Mouse (Mus musculus): ENCODE measurements around the gene Slc22a23. TPM values are rescaled to one million over a fixed set of nuclear protein-coding genes. Genes with fewer than 3 reads are reported as not detected.

Slc22a23 gene
- total RNA-seq, 2 experiments from 2014 or later, result 8.5 to 10.2 TPM

DNA sequence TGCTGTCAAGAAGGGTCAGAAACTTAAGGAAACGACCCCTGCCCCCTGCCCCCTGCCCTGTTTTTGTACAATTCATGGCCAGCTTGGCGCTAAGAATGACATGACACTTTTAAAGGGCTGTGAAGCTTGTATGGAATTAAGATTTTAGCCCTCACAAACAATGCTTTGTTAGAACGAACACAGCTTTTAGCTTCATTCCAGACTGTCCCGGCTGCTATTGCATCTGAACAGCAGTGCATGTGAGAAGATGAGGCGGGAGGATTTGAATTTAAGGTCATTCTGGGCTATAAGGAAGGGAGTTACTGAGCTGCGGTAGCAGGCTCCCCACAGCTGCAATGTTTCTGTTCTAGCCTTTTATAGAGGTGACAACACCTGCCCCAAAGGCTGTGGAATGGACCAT lies 96.9 kb downstream of the Slc22a23 start:
- DNase-seq, result no peak
- intact Hi-C loops (cut with DNase I), result no loop called here

DNA sequence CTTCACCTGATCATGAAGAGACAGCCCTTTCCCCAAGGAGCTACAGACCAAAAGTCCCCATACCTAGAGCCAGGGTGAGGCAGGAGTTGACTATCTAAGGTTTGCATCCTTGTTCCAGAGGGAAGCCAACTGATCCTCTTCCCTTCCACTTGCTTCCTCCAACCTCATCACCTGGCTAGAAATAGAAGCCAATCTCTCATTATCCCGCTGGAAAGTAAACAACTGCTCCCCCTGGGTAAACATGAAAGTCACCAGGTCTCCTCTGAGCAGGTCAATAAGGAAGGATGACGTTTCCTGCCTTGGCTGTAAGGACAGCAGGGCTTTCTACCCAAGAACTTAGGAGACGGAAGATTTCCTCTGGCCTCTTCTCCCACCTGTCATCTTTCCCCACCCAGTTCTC lies 98.2 kb downstream of the Slc22a23 start:
- no peak for DNase-seq
- intact Hi-C loops (cut with DNase I), result no loop called here

DNA sequence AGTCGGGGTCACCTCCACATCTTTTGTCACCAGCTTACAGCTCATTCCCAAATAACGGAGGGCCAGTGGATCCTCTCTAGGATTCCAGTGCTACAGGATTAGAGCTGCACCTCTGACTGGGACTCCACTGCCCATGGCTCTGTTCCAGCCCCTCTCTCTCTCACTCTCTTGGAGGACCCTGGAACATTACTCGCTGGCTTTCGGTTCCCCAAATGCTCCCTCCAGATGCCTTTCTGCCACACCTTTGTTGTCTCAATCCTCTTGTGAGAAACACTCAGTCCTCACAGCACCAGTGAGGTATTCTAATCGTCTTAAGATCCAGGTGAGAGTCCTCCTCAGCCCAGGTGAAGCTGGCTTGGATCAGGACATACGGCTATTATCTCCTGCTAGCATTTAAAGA lies 99.8 kb downstream of the Slc22a23 start:
- DNase-seq, result no peak
- intact Hi-C loops (cut with DNase I), result no loop called here

DNA sequence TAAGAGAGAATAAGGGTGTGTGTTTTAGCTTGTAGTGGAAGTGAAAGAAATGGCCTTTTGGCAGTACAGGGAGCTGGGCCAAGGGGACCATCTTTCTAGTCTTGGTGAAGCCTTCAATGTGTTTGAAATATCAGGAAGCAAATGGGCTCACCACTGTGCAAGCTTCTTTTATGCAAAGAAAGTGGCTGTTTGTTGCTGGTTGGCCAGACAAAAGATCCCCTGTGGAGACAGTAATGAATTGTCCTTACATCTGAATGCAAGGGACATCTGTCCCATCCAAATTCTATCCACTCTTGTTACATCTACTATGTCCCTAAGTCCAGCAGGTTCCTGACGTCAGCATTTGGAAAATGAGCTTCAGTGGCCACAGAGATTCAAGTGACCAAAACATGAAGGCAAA lies 100.8 kb downstream of the Slc22a23 start:
- intact Hi-C loops (cut with DNase I), result no loop called here

DNA sequence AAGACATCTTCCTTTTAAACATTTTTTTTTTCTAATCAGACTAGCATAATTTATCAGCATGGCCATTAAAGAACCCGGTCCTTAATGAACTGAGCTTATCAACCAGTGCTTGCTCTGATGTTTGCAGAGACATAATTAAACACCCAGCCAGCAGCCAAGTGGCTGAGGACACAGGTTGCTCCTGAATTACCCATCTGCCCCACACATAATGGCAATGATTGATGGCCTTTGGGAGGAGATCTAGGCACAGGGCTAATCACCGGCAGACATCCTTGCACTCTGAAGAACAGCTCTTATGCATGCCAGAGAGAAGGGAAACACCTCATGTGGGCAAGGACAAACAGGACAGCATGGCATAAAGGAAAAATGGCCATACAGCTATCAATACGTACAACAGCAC lies 102.8 kb downstream of the Slc22a23 start:
- intact Hi-C loops (cut with DNase I), result no loop called here
- DNase-seq, result no peak

More for the DNA sequence above, 100.8 kb downstream of the Slc22a23 start:
- DNase-seq, result no peak

DNA sequence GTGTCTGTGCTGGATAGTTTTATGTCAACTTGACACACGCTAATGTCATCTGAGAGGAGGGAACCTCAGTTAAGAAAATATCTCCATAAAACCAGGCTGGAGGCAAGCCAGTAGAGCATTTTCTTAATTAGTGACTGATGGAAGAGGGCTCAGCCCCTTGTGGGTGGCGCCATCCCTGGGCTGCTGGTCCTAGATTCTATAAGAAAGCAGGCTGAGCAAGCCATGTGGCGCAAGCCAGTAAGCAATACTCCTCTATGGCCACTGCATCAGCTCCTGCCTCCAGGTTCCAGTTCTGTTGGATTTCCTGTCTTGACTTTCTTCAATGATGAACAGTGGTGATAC lies 104.9 kb downstream of the Slc22a23 start:
- intact Hi-C loops (cut with DNase I), result no loop called here
- DNase-seq, result no peak

DNA sequence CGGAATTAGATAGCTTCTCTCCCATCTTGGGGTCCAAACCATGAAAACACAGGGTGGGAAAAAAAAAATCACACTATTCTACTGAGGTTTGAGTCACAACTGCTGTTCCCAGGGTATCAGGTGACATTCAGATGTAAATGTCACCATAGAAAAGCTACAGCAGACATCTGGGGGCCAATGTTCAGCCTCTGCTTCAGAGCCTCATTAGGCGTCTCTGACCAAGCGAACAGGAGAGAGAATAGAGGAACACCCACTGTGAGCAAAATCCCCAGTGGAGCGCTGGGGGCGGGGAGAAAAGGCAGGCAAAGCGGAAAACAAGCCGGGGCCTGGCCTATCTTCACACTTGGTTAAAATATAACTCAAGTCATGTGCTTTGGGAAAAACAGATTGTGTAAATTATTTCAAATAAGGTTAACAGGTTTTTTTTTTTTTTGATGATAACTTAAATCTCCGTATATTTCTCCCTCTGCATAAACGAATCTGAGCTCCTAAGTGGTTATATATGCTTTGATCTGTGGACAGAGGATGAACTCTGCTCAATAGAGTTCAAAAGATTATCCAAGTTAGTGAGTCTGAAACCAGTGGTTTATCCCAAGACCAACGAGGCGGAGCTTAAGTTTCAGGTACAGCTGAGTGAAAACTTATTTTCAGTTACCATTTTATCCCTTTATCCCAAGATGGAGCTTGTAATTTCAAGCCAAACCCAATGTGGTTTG lies 105.5 kb downstream of the Slc22a23 start:
- DNase-seq, result no peak

DNA sequence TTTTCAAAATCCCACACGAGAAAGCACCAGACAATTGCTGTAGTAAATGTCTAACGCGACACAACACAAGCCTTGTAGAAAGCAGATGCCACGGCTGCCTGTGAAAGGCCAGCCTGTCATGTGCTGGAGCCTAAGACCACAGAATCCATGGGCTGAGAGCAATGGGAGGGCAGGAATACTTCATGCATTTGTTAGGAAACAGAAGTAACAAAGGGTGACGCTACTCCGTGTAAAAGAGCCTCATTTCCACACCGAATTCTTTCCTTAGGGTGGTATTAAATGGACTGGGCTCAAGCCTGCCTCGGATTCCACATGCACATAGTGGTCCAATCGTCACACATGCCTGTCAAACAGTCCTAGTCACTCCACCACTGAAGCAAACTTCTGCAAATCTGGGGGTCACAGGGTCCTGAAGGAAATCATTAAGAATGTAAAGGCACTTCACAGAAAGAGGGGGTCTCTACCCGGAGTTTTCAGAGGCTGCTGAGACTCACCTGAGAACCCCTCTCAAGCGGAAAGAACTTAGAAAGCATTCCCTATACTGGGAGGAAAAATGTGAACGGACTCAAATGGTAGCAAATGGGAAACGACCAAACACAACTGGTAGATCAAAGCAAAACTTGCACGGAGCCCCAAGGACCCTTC lies 106.2 kb downstream of the Slc22a23 start:
- no peak for DNase-seq
- intact Hi-C loops (cut with DNase I), result no loop called here

More for the DNA sequence above, 105.5 kb downstream of the Slc22a23 start:
- intact Hi-C loops (cut with DNase I), result no loop called here

DNA sequence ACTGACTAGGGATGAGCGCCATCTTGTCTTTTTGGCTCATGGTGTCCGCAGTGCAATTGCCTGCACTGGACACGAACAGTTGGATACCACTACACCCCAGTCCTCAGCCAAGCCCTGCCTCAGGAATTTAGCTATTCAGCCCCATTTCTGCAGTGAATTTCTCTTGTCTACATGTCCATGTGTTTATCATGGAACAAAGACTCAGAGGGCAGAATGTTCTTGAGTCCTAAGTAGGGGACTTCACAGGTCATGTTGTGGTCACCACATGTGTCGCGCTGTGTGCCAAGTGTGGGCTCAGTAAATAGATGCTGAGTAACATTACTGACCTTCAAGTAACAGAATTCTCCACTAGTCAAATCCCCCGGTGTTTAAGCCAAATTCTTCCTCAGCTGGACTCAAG lies 109.9 kb downstream of the Slc22a23 start:
- no peak for DNase-seq
- intact Hi-C loops (cut with DNase I), result no loop called here

DNA sequence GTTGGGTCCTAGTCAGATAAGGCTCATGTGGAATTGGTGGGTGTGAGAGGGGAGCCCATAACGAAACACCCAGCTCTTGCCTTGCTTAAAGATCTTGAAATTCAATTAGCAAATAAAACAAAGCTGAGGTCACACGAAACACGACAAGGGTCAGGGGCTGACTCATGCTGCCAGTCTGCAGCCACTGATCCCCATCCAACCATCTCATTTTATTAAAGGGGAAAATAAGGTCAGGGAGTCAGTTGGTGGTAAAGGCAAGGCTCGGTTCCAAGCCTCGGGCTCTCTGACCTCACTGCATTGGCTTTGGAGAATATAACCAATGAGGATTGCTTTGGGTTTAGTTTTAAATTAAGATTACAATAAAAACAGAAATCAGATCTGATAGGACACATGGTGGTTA lies 110.5 kb downstream of the Slc22a23 start:
- no peak for DNase-seq
- intact Hi-C loops (cut with DNase I), result no loop called here

DNA sequence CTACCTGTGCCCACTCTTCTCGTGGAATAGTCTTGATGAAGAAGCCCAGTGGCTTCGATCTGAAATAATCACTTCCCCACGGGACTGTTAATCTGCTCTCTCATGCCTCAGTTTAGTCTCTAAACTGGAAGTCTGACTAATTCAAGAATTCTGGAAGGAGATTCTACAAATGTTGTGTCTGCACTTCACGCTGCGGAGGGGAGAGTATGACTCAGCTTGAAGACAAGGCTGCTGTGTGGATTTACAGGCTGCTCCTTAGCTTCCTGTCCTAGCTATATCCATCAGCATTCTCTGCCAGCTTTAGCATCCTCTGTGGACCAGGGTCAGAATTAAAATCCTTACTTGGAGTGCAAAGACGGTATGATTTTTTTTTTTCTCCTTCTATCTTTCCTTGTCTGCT lies 112.0 kb downstream of the Slc22a23 start:
- intact Hi-C loops (cut with DNase I), result no loop called here
- DNase-seq, result no peak

DNA sequence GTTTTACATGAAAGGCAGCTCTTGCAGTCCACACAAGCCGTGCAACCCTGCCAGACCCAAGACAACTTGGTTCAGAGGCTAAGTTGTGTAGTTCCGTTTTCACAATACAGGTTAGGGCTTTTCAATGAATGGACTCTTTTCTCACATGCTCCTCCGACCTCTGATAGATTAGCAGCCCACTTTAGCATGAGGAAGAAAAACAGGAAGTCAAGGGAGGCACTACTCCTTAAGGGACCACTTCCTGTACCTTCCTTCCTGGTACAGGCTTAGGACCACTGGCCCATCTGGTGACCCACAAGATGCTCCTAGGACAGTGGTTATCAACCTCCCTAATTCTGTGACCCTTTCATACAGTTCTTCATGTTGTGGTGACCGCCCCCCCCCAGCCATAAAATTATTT lies 116.1 kb downstream of the Slc22a23 start:
- intact Hi-C loops (cut with DNase I), result no loop called here
- DNase-seq, result no peak

DNA sequence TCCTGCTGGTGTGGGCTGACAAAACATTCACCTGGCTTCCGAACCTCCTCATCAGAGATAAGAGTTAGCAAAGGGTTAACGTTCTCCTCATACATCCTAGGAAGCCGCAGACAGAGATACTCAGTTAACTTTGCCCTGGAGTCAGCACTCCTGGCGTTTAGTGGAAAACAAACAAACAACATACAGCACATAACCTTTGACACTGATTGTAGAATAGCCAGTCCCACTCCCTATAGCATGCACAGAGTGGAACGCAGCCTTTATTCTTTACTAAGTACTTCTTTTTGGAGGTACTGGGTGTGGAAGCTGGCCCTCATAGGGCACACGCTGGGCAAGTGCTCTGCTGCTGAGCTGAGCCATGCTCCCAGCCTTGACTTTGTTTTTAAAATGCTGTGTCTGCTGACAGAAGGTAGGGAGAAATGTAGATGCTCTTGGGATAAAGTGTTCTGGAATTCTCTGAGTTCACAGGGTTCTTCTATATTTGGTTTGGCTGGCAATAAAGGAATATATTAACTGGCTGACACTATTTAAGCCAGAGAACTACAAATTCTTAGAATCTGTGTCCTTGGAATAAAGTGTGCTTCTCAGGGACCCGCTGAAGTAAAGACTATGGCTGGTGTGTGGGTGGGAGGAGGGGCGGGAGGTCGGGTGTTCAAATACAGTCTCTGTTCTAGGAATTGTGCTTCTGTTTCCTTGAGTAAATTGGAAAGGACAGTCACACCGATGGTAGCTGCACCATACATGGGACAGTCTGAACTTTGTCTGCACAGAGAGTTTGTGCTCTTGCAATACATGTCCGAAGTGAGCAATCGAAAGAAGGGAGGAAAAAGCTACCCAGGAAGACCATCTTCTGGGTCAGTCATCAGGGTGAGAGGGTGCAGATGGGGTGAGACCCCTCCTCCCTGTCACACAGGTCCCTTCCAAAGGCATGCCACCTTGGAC lies 117.0 kb downstream of the Slc22a23 start:
- DNase-seq, result no peak
- intact Hi-C loops (cut with DNase I), result no loop called here

DNA sequence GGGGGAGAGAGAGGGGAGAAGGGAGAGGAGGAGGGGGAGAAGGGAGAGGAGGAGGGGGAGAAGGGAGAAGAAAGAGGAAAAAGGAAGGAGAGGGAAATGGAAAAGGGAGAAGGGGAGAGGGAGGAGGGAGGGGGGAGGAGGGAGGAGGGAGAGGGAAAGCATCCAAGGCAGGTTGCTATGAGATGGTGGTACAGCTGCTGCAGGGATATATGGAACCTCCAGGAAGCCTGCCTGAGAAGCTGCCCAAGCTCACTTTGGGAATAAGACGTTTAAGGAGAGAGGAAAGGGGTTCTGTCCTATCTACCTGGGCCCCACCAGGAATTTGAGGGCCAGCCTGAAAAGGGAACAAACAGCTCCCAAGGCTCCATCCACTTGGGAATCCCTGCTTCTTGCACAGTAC lies 118.0 kb downstream of the Slc22a23 start:
- intact Hi-C loops (cut with DNase I), result no loop called here
- no peak for DNase-seq

DNA sequence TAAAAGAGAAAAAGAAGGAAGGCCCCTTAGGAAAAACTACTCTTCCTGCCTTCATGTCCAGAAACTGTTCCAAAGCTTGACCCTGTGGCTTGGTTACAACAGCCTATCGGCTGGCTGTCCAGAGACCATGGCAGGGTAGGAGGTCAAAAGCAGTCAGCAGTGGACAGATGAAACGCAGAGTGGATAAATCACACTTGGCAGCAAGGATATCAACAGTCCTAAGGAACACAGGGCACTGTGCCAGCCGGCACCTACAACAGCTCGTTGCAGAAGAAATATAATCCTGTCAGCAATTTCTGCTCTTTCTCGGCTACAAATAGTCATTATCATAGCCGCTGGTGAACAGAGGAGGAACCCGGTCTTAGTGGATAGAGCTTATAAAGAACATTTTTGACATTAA lies 122.0 kb downstream of the Slc22a23 start:
- no peak for DNase-seq
- intact Hi-C loops (cut with DNase I), result no loop called here

DNA sequence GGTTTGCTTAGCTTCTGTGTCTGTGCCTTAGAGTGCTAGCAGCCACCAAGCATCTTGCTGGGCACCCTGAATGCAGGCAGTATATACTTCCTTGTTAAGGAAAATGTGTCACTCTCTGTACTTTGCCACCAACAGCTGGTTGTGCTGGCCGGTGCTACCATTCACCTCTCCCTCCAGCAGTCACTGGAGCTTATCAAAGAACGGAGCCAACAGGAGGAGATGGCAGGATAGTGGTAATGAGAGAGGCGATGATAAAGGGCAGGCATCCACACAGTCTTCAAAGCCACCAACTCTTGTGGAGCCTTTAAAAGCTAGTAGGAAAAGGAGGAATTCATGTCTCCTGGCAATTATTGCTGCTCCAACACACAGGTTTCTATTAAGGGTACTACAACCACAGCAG lies 125.3 kb downstream of the Slc22a23 start:
- no peak for DNase-seq
- intact Hi-C loops (cut with DNase I), result no loop called here

DNA sequence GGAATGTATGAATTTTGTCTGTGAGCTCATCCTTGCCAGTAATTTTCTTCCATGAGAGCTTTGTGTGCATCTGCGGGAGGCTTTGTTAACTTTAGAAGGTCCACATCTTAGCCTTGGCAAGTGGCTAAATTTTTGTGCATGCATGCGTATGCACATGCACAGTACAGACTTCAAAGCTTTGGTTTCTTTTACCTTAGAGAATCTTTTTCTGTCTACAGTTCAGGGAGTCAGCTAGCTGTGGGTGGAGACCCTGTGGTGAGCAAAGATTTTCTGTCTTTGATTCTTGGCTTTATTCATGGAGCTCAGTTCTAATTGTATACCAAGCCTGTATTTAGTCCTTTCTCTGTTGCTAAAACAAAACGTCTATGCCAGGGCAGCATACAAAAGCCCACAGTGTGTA lies 126.2 kb downstream of the Slc22a23 start:
- DNase-seq, result no peak
- intact Hi-C loops (cut with DNase I), result no loop called here

DNA sequence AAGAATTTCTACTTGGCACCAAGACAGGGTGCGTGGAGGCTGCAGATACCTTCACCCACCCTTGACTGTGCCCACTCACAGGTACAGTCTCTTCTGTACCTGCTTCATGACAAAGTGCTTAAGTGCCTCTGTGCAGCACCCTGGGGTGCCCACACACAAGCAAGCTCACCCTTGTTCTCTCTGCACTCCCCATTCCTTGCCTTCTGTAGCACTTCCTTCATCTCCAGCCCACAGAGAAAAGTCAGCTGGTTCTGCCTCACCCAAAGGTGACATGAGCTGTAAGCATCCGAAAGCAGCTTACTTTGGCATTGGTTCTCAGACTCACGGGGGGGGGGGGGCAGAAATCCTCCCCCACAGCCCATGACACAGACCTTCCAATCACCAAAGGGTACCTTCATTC lies 130.1 kb downstream of the Slc22a23 start:
- no peak for DNase-seq
- intact Hi-C loops (cut with DNase I), result no loop called here

DNA sequence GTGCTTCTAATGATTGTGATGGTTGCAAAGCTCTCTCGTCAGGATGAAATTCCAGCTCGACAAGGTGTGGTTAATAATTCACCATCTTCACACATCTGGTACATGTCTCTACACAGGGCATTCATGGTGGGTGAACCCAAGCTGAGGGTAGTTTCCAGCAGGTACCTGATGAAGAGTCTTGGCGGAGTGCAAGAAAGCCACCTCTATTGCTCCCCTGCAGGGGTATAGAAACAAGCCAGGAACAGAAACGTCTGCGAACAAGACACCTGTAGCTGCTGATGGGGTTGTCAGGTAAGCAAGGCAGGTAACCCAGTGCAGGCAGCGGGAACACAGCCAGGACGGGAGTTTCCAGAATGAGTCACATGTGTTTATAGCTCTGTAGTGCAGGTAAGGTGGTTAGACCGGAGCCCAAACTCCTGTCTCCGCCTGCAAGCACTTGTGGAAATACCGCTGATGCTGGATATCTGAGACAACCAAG lies 132.2 kb downstream of the Slc22a23 start:
- DNase-seq, result no peak
- intact Hi-C loops (cut with DNase I), result no loop called here

DNA sequence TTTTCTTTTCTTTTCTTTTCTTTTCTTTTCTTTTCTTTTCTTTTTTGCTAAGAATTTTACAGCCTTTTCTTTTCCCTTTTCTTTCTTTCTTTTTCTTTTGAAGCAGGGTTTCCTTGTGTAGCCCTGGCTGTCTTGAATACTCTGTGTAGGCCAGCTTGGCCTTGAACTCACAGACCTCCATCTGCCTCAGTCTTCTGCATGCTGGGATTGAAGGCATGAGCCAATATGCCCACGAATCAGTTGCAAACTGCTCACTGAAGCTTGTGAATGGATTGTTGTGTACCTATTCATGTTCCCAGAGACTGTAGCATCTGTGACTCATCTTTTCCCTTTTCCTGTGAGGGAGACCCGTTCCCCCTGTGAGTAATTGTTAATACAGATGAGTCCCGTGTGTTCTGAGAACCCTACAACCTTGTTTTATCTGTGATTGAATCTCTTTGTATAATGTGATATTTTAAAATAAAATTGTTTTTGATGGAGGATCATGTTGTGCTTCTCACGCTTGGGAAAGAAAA lies 133.7 kb downstream of the Slc22a23 start:
- DNase-seq, result no peak
- intact Hi-C loops (cut with DNase I), result no loop called here
